Mouse (Mus musculus) urinary bladder, postnatal 14 days (tissue): Measurements from ENCODE around the gene Ifi205.

Experiments
- DNase-seq: peaks from one replicate; pipeline ENCODE4 v3.0.0; 2021; ENCODE audit warnings: low spot score

The Ifi205 gene

DNA sequence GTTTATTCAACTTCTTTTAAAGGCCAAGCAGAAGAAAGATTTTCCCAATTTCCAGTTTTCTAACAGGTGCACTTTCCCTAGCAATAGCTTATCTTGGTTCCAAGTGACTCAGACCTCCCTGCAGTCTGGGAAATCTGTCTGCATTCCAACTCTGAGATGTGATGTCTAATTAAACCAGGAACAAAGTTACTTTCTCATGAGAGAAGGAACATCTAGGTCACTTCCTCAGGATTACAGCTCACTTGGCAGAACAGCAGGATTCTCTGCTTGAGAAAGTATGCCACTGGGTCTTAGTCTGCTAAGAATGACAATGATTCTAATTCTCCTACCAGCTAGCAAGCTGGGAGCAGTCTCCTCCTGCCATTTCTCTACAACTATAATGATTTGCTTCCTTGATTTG, 58.5 kb downstream of the Ifi205 start:
- no peak for DNase-seq
